Comparison of ENCODE assay signal across 17 mouse cellular contexts in genomic region chr2:18209948-18210347, GRCm38 (mm10).
"Had no signal": no experiment of that assay in that cellular context is flagged by ENCODE, and none has a peak within 500 bp of the region (broad histone marks: within the 10 kb centered on the region; RNA-seq: fewer than 3 reads in every experiment).

No protein-coding gene starts in this region.

- H3K4me3 ChIP-seq: lung, embryonic 15.5 days; megakaryocyte, embryonic 14.5 days; midbrain, embryonic 12.5 days; neural tube, embryonic 12.5 days; stomach, embryonic 15.5 days had no signal

- ATAC-seq: liver, postnatal 0 days; lung, postnatal 0 days had no signal

- H3K27ac ChIP-seq: lung, embryonic 15.5 days; macrophage; midbrain, embryonic 12.5 days; neural tube, embryonic 12.5 days; stomach, embryonic 15.5 days; stomach, postnatal 0 days had no signal

- H3K27me3 ChIP-seq: lung, embryonic 15.5 days; megakaryocyte, embryonic 14.5 days; midbrain, embryonic 12.5 days; neural tube, embryonic 12.5 days; stomach, embryonic 15.5 days had no signal

- H3K9ac ChIP-seq: liver, postnatal 0 days; lung, embryonic 15.5 days; midbrain, embryonic 12.5 days; neural tube, embryonic 12.5 days; stomach, embryonic 15.5 days had no signal

- H3K4me2 ChIP-seq: lung, embryonic 15.5 days; midbrain, embryonic 12.5 days; neural tube, embryonic 12.5 days; stomach, embryonic 15.5 days had no signal

- H3K4me1 ChIP-seq: lung, embryonic 15.5 days; neural tube, embryonic 12.5 days; stomach, embryonic 15.5 days had no signal

- DNase-seq: liver, postnatal 0 days; lung, adult 2 months; lung, postnatal 14 days; lung, postnatal 36 days; midbrain, embryonic 14.5 days; right cerebral cortex, postnatal 14 days; thymus, adult 2 months; thymus, postnatal 25 days; thymus, postnatal 4 days had no signal

- H3K9me3 ChIP-seq: lung, embryonic 15.5 days; megakaryocyte, embryonic 14.5 days; midbrain, embryonic 12.5 days; neural tube, embryonic 12.5 days; stomach, embryonic 15.5 days had no signal
